Mouse (Mus musculus): ENCODE measurements around the gene Gad1.

The Gad1 gene

GRCm38 (mm10) chr2:70628397-70628796, 75.5 kb downstream of the Gad1 start:
- DNase-seq (ENCODE audit: extremely low spot score) = no peak

- peak; percentile 33 for DNase-seq (ENCODE audit: extremely low spot score)
Measured at GRCm38 (mm10) chr2:70629339-70629761, 76.5 kb downstream of the Gad1 start.

GRCm38 (mm10) chr2:70629921-70630320, 77.0 kb downstream of the Gad1 start:
- no peak for DNase-seq (ENCODE audit: extremely low spot score)

- DNase-seq (ENCODE audit: extremely low spot score) = no peak
Measured at GRCm38 (mm10) chr2:70631321-70631720, 78.4 kb downstream of the Gad1 start.

- DNase-seq (ENCODE audit: extremely low spot score) = no peak
Measured at GRCm38 (mm10) chr2:70632412-70632811, 79.5 kb downstream of the Gad1 start.

- DNase-seq (ENCODE audit: extremely low spot score) = no peak
Measured at GRCm38 (mm10) chr2:70634028-70634690, 81.3 kb downstream of the Gad1 start.

- no peak for DNase-seq (ENCODE audit: extremely low spot score)
Measured at GRCm38 (mm10) chr2:70640968-70641367, 88.1 kb downstream of the Gad1 start.

- DNase-seq (ENCODE audit: extremely low spot score) = peak; percentile 6
Measured at GRCm38 (mm10) chr2:70642971-70643565, 90.2 kb downstream of the Gad1 start.

- no peak for DNase-seq (ENCODE audit: extremely low spot score)
Measured at GRCm38 (mm10) chr2:70645266-70645780, 92.5 kb downstream of the Gad1 start.

- no peak for DNase-seq (ENCODE audit: extremely low spot score)
Measured at GRCm38 (mm10) chr2:70647681-70648080, 94.8 kb downstream of the Gad1 start.

GRCm38 (mm10) chr2:70648271-70648670, 95.4 kb downstream of the Gad1 start:
- no peak for DNase-seq (ENCODE audit: extremely low spot score)

GRCm38 (mm10) chr2:70649471-70649870, 96.6 kb downstream of the Gad1 start:
- DNase-seq (ENCODE audit: extremely low spot score) = no peak

Measured in embryo, embryonic 9.5 days (tissue).